Mouse (Mus musculus) MEL (cell line): Measurements from ENCODE around the gene Ly6g5b. TPM values are rescaled to one million over a fixed set of nuclear protein-coding genes. Genes with fewer than 3 reads are reported as not detected.

ENCODE experiments used
- DNase-seq: peaks from one replicate; pipeline ENCODE4 v3.0.0; 2011; ENCODE audit warnings: low read depth, low spot score
- H3K27ac ChIP-seq: 2 replicates; pipeline ENCODE4 v1.5.1; 2012; ENCODE audit warnings: low read depth, mild to moderate bottlenecking, control low read depth, low read length, moderate library complexity; ENCODE audit not compliant: control insufficient read depth
- H3K27me3 ChIP-seq, 2 experiments: fragments of 150-350 bp in 1 of 2; sonication (generic) in 1 of 2; 2 replicates each; pipeline ENCODE4 v1.6.1; 2012; ENCODE audit warnings: low read length in 2 of 2, mild to moderate bottlenecking in 2 of 2, improper control_type of control experiment in 1 of 2, moderate library complexity in 1 of 2; ENCODE audit not compliant: insufficient read depth in 2 of 2, control insufficient read depth in 1 of 2
- H3K36me3 ChIP-seq, 2 experiments: 2 replicates each; pipeline ENCODE4 v1.6.1; 2012 to 2014; ENCODE audit warnings: low read length in 2 of 2, improper control_type of control experiment in 1 of 2, inconsistent platforms in 1 of 2, mild to moderate bottlenecking in 1 of 2; ENCODE audit not compliant: insufficient read depth in 2 of 2, control insufficient read depth in 1 of 2
- H3K4me1 ChIP-seq, 2 experiments: fragments of 150-350 bp in 1 of 2; sonication (generic) in 1 of 2; 2 replicates each; pipeline ENCODE4 v1.6.1; 2012; ENCODE audit warnings: low read length in 2 of 2, improper control_type of control experiment in 1 of 2, mild to moderate bottlenecking in 1 of 2; ENCODE audit not compliant: insufficient read depth in 2 of 2, control insufficient read depth in 1 of 2
- H3K4me3 ChIP-seq, 2 experiments: fragments of 150-350 bp in 1 of 2; sonication (generic) in 1 of 2; 2 replicates each; pipeline ENCODE4 v1.5.1; 2012; ENCODE audit warnings: low read depth in 2 of 2, low read length in 2 of 2, mild to moderate bottlenecking in 2 of 2, moderate library complexity in 2 of 2, control low read depth in 1 of 2, improper control_type of control experiment in 1 of 2; ENCODE audit not compliant: control insufficient read depth in 1 of 2, insufficient read depth in 1 of 2
- H3K79me2 ChIP-seq: 2 replicates; pipeline ENCODE4 v1.6.1; 2012; ENCODE audit warnings: mild to moderate bottlenecking, low read length, moderate library complexity; ENCODE audit not compliant: control insufficient read depth, poor library complexity, insufficient read depth
- H3K9ac ChIP-seq: 2 replicates; pipeline ENCODE4 v1.6.1; 2012; ENCODE audit warnings: low read depth, mild to moderate bottlenecking, control low read depth, low read length, moderate library complexity; ENCODE audit not compliant: control insufficient read depth, poor library complexity, severe bottlenecking
- H3K9me3 ChIP-seq: fragments of 150-350 bp; sonication (generic); replicated peaks from 2 replicates; pipeline ENCODE4 v1.6.1; 2012; ENCODE audit warnings: mild to moderate bottlenecking, low read length, improper control_type of control experiment, moderate library complexity; ENCODE audit not compliant: insufficient read depth
- BHLHE40 ChIP-seq: IDR thresholded peaks from 2 replicates; pipeline ENCODE4 v1.6.1; 2012; ENCODE audit warnings: low read depth, mild to moderate bottlenecking, inconsistent platforms, low read length, improper control_type of control experiment, borderline replicate concordance
- CHD1 ChIP-seq: IDR thresholded peaks from 2 replicates; pipeline ENCODE4 v1.6.1; 2012; ENCODE audit warnings: low read depth, mild to moderate bottlenecking, inconsistent platforms, low read length, improper control_type of control experiment
- CHD2 ChIP-seq: IDR thresholded peaks from 2 replicates; pipeline ENCODE4 v1.6.1; 2011; ENCODE audit warnings: low read length, improper control_type of control experiment
- E2F4 ChIP-seq: IDR thresholded peaks from 2 replicates; pipeline ENCODE4 v1.6.1; 2011; ENCODE audit warnings: low read depth, low read length, improper control_type of control experiment, borderline replicate concordance
- ELF1 ChIP-seq: IDR thresholded peaks from 2 replicates; pipeline ENCODE4 v1.6.1; 2014; ENCODE audit warnings: low read depth, mild to moderate bottlenecking, inconsistent platforms, low read length, improper control_type of control experiment, moderate library complexity
- EP300 ChIP-seq, 2 experiments: IDR thresholded peaks; 2 replicates each; pipeline ENCODE4 v1.6.1; 2011; ENCODE audit warnings: improper control_type of control experiment in 2 of 2, low read length in 2 of 2, low read depth in 1 of 2, mild to moderate bottlenecking in 1 of 2
- ETS1 ChIP-seq: IDR thresholded peaks from 2 replicates; pipeline ENCODE4 v1.6.1; 2012; ENCODE audit warnings: low read depth, mild to moderate bottlenecking, inconsistent platforms, low read length, improper control_type of control experiment, moderate library complexity
- GABPA ChIP-seq: IDR thresholded peaks from 2 replicates; pipeline ENCODE4 v1.6.1; 2012; ENCODE audit warnings: low read depth, mild to moderate bottlenecking, inconsistent platforms, low read length, improper control_type of control experiment, moderate library complexity
- GATA1 ChIP-seq: IDR thresholded peaks from 2 replicates; pipeline ENCODE4 v1.6.1; 2011; ENCODE audit warnings: low read depth, low read length, improper control_type of control experiment
- HCFC1 ChIP-seq: IDR thresholded peaks from 2 replicates; pipeline ENCODE4 v1.6.1; 2012; ENCODE audit warnings: low read depth, mild to moderate bottlenecking, inconsistent platforms, low read length, improper control_type of control experiment, moderate library complexity
- JUND ChIP-seq: IDR thresholded peaks from 2 replicates; pipeline ENCODE4 v1.6.1; 2011; ENCODE audit warnings: low read depth, mild to moderate bottlenecking, improper control_type of control experiment, low read length
- KAT2A ChIP-seq: conservative IDR thresholded peaks from 2 replicates; pipeline ENCODE4 v1.6.1; 2012; ENCODE audit warnings: low read depth, low read length, improper control_type of control experiment, inconsistent platforms
- MAFK ChIP-seq: IDR thresholded peaks from 2 replicates; pipeline ENCODE4 v1.6.1; 2011; ENCODE audit warnings: low read depth, mild to moderate bottlenecking, low read length, improper control_type of control experiment, borderline replicate concordance
- MAX ChIP-seq: IDR thresholded peaks from 2 replicates; pipeline ENCODE4 v1.6.1; 2011; ENCODE audit warnings: low read length, improper control_type of control experiment
- MAZ ChIP-seq: IDR thresholded peaks from 2 replicates; pipeline ENCODE4 v1.6.1; 2012; ENCODE audit warnings: low read depth, mild to moderate bottlenecking, inconsistent platforms, low read length, improper control_type of control experiment
- MYB ChIP-seq: IDR thresholded peaks from 2 replicates; pipeline ENCODE4 v1.6.1; 2011; ENCODE audit warnings: mild to moderate bottlenecking, low read depth, low read length, improper control_type of control experiment
- MYC ChIP-seq: IDR thresholded peaks from 2 replicates; pipeline ENCODE4 v1.6.1; 2011; ENCODE audit warnings: low read depth, mild to moderate bottlenecking, low read length, improper control_type of control experiment, moderate library complexity
- NELFE ChIP-seq: IDR thresholded peaks from 2 replicates; pipeline ENCODE4 v1.6.1; 2011; ENCODE audit warnings: low read depth, low read length, improper control_type of control experiment
- NRF1 ChIP-seq: IDR thresholded peaks from 2 replicates; pipeline ENCODE4 v1.6.1; 2014; ENCODE audit warnings: low read depth, mild to moderate bottlenecking, inconsistent platforms, low read length, improper control_type of control experiment, moderate library complexity; ENCODE audit not compliant: poor library complexity, insufficient read depth, severe bottlenecking
- POLR2A ChIP-seq, 2 experiments: IDR thresholded peaks; 2 replicates each; pipeline ENCODE4 v1.6.1; 2011 to 2012; ENCODE audit warnings: low read length in 2 of 2, mild to moderate bottlenecking in 2 of 2, control low read depth in 1 of 2, improper control_type of control experiment in 1 of 2, low read depth in 1 of 2, moderate library complexity in 1 of 2; ENCODE audit not compliant: control insufficient read depth in 1 of 2, insufficient read depth in 1 of 2, poor library complexity in 1 of 2
- POLR2AphosphoS2 ChIP-seq: IDR thresholded peaks from 2 replicates; pipeline ENCODE4 v1.6.1; 2011; ENCODE audit warnings: low read length, improper control_type of control experiment
- POLR2AphosphoS5 ChIP-seq: IDR thresholded peaks from 2 replicates; pipeline ENCODE4 v1.6.1; 2012; ENCODE audit warnings: low read depth, borderline replicate concordance, mild to moderate bottlenecking, inconsistent platforms, low read length, moderate library complexity, mixed read lengths
- RAD21 ChIP-seq: IDR thresholded peaks from 2 replicates; pipeline ENCODE4 v1.6.1; 2011; ENCODE audit warnings: mild to moderate bottlenecking, low read depth, low read length, improper control_type of control experiment
- RCOR1 ChIP-seq: IDR thresholded peaks from 2 replicates; pipeline ENCODE4 v1.6.1; 2012; ENCODE audit warnings: low read depth, mild to moderate bottlenecking, inconsistent platforms, low read length, improper control_type of control experiment
- SIN3A ChIP-seq: IDR thresholded peaks from 2 replicates; pipeline ENCODE4 v1.6.1; 2012; ENCODE audit warnings: low read length, improper control_type of control experiment, inconsistent platforms
- TAL1 ChIP-seq: IDR thresholded peaks from 2 replicates; pipeline ENCODE4 v1.6.1; 2012; ENCODE audit warnings: mild to moderate bottlenecking, inconsistent platforms, low read length, moderate library complexity, mixed read lengths
- TBP ChIP-seq: IDR thresholded peaks from 2 replicates; pipeline ENCODE4 v1.8.0; 2011; ENCODE audit warnings: low read depth, low read length, improper control_type of control experiment
- TCF12 ChIP-seq: IDR thresholded peaks from 2 replicates; pipeline ENCODE4 v1.6.1; 2014; ENCODE audit warnings: low read depth, mild to moderate bottlenecking, inconsistent platforms, low read length, improper control_type of control experiment, moderate library complexity
- UBTF ChIP-seq: IDR thresholded peaks from 2 replicates; pipeline ENCODE4 v1.6.1; 2012; ENCODE audit warnings: low read depth, mild to moderate bottlenecking, inconsistent platforms, low read length, improper control_type of control experiment, moderate library complexity, borderline replicate concordance; ENCODE audit not compliant: insufficient read depth
- USF1 ChIP-seq: IDR thresholded peaks from 2 replicates; pipeline ENCODE4 v1.6.1; 2014; ENCODE audit warnings: low read depth, mild to moderate bottlenecking, inconsistent platforms, low read length, improper control_type of control experiment, moderate library complexity
- USF2 ChIP-seq, 2 experiments: IDR thresholded peaks; 2 replicates each; pipeline ENCODE4 v1.6.1; 2011 to 2012; ENCODE audit warnings: improper control_type of control experiment in 2 of 2, low read length in 2 of 2, borderline replicate concordance in 1 of 2, inconsistent platforms in 1 of 2, low read depth in 1 of 2, mild to moderate bottlenecking in 1 of 2; ENCODE audit not compliant: insufficient read depth in 1 of 2
- ZC3H11A ChIP-seq: IDR thresholded peaks from 2 replicates; pipeline ENCODE4 v1.6.1; 2012; ENCODE audit warnings: low read depth, mild to moderate bottlenecking, inconsistent platforms, low read length, improper control_type of control experiment
- ZMIZ1 ChIP-seq: IDR thresholded peaks from 2 replicates; pipeline ENCODE4 v1.6.1; 2012; ENCODE audit warnings: low read depth, mild to moderate bottlenecking, inconsistent platforms, low read length, improper control_type of control experiment, moderate library complexity
- ZNF384 ChIP-seq: IDR thresholded peaks from 2 replicates; pipeline ENCODE4 v1.6.1; 2012; ENCODE audit warnings: low read depth, mild to moderate bottlenecking, inconsistent platforms, low read length, improper control_type of control experiment
- polyA plus RNA-seq, 2 experiments: library from polyadenylated mRNA; stranded (reverse) in 1 of 2; unstranded in 1 of 2; fragments of >175 nt in 1 of 2; fragments of >200 nt in 1 of 2; gene quantifications; 2 replicates each; pipeline versions ENCODE4 v1.2.1 to v1.2.4; 2012; ENCODE audit warnings: low replicate concordance in 2 of 2, low read depth in 1 of 2; ENCODE audit not compliant: insufficient read length in 2 of 2, insufficient read depth in 1 of 2, missing spikeins in 1 of 2
- total RNA-seq: library from RNA; depleted of rRNA; stranded (reverse); fragments of 300-350 nt; gene quantifications from 2 replicates; pipeline ENCODE4 v1.2.3, GENCODE M21; 2012

The Ly6g5b gene
- total and polyA plus RNA-seq, 3 experiments: 0.65 to 1.4 TPM; not detected in 1

DNA sequence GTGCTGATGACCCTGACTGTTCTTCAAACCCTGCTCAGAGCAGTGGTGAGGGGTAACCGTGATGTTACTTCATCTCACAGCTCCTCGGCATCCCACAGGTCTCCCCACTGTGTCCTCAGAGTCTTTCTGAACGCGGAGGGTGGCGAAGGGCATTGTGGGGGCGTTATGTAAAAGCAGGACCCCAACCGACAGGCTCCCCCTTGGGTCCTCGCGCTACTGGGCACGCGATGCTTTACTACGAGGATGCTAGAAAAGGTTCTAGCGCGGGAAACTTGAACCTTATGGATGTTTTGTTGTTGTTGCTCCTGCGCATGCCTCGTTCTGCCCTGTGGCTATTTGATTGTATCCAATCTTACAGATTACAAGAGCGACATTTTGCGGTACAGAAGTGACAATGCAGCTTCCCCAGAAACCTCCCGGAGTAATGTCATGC lies 6.7 kb upstream of the Ly6g5b start, which contains the start of gene Csnk2b (continued):
- TF ChIP-seq HCFC1: no peak
- TF ChIP-seq, all 39 proteins: peak for 14

- H3K9ac ChIP-seq: peak within 1 kb of the TSS; percentile 95
- peaks cover 32% of the 10 kb centered on the region for H3K79me2 ChIP-seq
- H3K4me1 ChIP-seq: peaks cover 6% of the 10 kb centered on the region in 2 experiments
- H3K27ac ChIP-seq: peak within 1 kb of the TSS; percentile 79
- DNase-seq: peak; percentile 99
- peak within 1 kb of the TSS; percentile 76 to 93 for H3K4me3 ChIP-seq
- H3K36me3 ChIP-seq: peaks cover 3 to 20% of the 10 kb centered on the region in 2 experiments; a peak in 3 of 4 replicates
- no peaks in the 10 kb centered on the region for H3K27me3 ChIP-seq
- no peaks in the 10 kb centered on the region for H3K9me3 ChIP-seq
- TF ChIP-seq MYC (peak; percentile 87; the same call in 1 of the 2 replicates), USF2 (IDR thresholded peaks at IDR 0.05; ENCODE audit: borderline replicate concordance in 1 of 2, insufficient read depth in 1 of 2, low read depth in 1 of 2, low read length in 2 of 2) (no peak), EP300 (IDR thresholded peaks at IDR 0.05; ENCODE audit: low read depth in 1 of 2, low read length in 2 of 2) (no peak), KAT2A (peak; percentile 97), E2F4 (no peak), TCF12 (peak; percentile 37; the same call in 1 of the 2 replicates), MAX (peak; percentile 61; the same call in 1 of the 2 replicates), USF1 (peak; percentile 54; the same call in 1 of the 2 replicates), GABPA (no peak), ZNF384 (no peak), RCOR1 (no peak), POLR2A (IDR thresholded peaks at IDR 0.05; ENCODE audit: control insufficient read depth in 1 of 2, insufficient read depth in 1 of 2, low read depth in 1 of 2, low read length in 2 of 2, poor library complexity in 1 of 2) (peak; percentile 5 to 83), HCFC1 (peak; percentile 98), CHD1 (no peak), ZMIZ1 (no peak), MAZ (peak; percentile 94), SIN3A (peak; percentile 86), RAD21 (no peak), TAL1 (no peak), NELFE (peak; percentile 73), ETS1 (peak; percentile 3; the same call in 1 of the 2 replicates), CHD2 (peak; percentile 82), BHLHE40 (no peak), MAFK (no peak), GATA1 (no peak), JUND (no peak), TBP (peak; percentile 80), POLR2AphosphoS2 (peak; percentile 55; the same call in 1 of the 2 replicates), ZC3H11A (no peak), POLR2AphosphoS5 (no peak), UBTF (0 out of 2 replicates have a peak, but pooled peaks have one; percentile 41), MYB (no peak), NRF1 (peak; percentile 90), ELF1 (peak; percentile 98)
These were observed 6.0 kb upstream of the Ly6g5b start, which contains the start of gene Gpank1 for GRCm38 (mm10) chr17:35121143-35121799. Gene Gpank1, plus strand, starts transcription at chr17:35121455.
